Mouse (Mus musculus): ENCODE results near the gene Snx25. TPM values are rescaled to one million over a fixed set of nuclear protein-coding genes. Genes with fewer than 3 reads are reported as not detected.
"Not testable (repeated sequence)": the region's sequence is repeated elsewhere in the genome, so short reads cannot be mapped to it uniquely, and the experiment has no call there.

Snx25 gene
- polyA plus RNA-seq, 1 experiment from 2014 or later = 6.1 TPM

DNA sequence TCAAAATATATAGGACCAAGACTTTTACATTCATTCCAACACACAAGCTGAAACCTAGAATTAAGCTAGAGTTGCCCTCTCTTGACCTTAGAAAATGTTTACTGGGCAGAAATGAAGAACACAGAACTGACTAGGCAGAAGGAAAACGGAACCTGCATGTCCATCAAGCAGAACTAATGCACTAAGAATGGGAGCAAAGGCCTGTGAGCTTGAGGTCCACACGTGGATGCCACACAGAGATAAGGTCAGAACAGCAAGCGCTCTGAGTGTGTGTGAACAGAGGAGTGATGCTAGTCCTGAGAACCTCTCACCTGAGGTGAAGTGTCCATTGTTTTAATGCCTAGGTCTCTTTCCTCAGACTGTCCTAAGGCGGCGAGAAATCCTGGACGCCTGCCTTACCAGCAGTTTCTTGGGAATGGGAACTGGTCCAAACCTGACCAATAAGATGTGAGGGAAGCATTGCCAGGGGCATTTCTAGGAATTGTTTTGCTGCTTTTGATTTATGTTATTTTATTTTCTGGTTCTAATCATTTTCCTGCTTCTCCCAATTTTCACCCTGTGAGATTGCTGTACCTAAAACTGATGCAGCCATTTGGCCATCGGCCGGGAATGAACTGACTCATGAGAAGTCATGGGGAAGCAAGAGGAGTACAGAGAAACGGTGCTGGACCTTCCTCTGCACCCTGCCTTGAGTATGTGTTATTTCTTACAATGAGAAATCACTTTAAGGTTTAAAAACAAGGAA lies 11.4 kb downstream of the Snx25 start:
- no peak for ATAC-seq
- Histone ChIP-seq H3K36me3 (ENCODE audit: control insufficient read depth, insufficient read depth) (no peaks in the 10 kb centered on the region), H3K4me1 (replicated peaks; ENCODE audit: control insufficient read depth, insufficient read depth, low read length) (no peaks in the 10 kb centered on the region), H3K9me3 (ENCODE audit: control insufficient read depth, low read length) (no peaks in the 10 kb centered on the region), H3K9ac (replicated peaks; ENCODE audit: low read depth, low read length) (no peak overlapping the region), H3K27ac (ENCODE audit: low read length) (no peak overlapping the region), H3K4me2 (ENCODE audit: low read length) (no peak overlapping the region), H3K27me3 (replicated peaks; ENCODE audit: control insufficient read depth, insufficient read depth, low read length) (no peaks in the 10 kb centered on the region), H3K4me3 (replicated peaks; ENCODE audit: low read length) (no peak overlapping the region)
- WGBS = 77% methylated on average over 9 of the region's 9 CpGs

DNA sequence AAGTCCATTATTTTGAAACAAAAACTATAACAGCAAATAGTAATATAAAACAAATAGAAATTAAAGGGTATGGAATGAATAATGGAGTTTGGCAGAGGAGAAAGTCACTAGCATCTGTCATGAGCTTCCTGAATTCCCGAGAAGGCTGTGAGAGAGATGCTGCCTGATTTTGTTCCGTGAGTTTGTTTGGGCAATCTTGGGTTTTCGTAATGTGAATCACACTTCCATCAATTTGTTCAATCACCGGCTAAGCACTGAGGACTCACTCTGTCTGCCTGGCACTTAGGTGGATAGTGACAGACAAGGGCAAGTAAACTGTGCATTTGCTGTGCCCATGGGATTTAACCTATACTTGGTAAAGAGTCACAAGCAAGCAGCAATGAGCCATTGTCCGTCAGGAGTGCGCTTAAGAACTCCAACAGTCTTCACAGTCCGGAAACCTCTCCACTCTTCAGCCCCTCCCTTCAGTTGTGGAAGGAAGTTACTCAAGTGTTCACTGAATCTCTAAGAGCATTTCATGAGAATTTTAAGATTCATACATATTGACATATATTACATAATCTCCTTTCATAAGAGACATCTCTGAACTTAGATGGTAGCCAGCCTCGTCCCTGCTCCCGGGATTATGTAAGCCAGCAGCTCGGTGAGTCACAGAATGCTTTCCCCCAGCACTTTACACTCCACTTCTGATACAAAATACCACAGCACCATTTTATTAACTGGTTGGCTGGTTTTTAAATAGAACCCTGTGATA lies 13.9 kb downstream of the Snx25 start:
- Histone ChIP-seq H3K27me3 (replicated peaks; ENCODE audit: control insufficient read depth, insufficient read depth, low read length) (no peaks in the 10 kb centered on the region), H3K4me3 (replicated peaks; ENCODE audit: low read length) (no peak overlapping the region), H3K36me3 (ENCODE audit: control insufficient read depth, insufficient read depth) (no peaks in the 10 kb centered on the region), H3K4me1 (replicated peaks; ENCODE audit: control insufficient read depth, insufficient read depth, low read length) (no peaks in the 10 kb centered on the region), H3K27ac (ENCODE audit: low read length) (no peak overlapping the region), H3K9ac (replicated peaks; ENCODE audit: low read depth, low read length) (no peak overlapping the region), H3K9me3 (ENCODE audit: control insufficient read depth, low read length) (no peaks in the 10 kb centered on the region), H3K4me2 (ENCODE audit: low read length) (no peak overlapping the region)
- 85% methylated on average over 10 of the region's 10 CpGs for WGBS
- no peak for ATAC-seq

DNA sequence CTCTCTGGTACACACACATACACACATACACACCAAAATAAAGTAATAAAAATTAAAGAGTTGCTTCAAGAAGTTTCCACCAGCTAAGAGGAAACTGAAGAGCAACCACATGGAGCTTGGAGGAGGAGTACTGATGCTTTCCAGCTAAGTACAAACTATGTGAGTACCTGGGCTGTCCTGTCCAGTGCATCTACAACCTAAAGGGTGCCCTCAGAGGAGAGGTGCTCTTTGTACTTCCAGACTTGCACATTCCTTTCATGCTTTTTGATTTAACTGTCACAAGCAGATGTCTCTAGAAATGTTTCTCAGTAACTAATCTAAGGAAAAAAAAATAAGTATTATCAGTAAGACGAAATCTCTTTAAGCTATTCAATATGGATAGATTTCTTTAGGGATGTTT lies 14.6 kb downstream of the Snx25 start:
- Histone ChIP-seq H3K4me2 (ENCODE audit: low read length) (no peak overlapping the region), H3K27ac (ENCODE audit: low read length) (no peak overlapping the region), H3K27me3 (replicated peaks; ENCODE audit: control insufficient read depth, insufficient read depth, low read length) (no peaks in the 10 kb centered on the region), H3K4me3 (replicated peaks; ENCODE audit: low read length) (no peak overlapping the region), H3K36me3 (ENCODE audit: control insufficient read depth, insufficient read depth) (no peaks in the 10 kb centered on the region), H3K9ac (replicated peaks; ENCODE audit: low read depth, low read length) (no peak overlapping the region), H3K9me3 (ENCODE audit: control insufficient read depth, low read length) (no peaks in the 10 kb centered on the region), H3K4me1 (replicated peaks; ENCODE audit: control insufficient read depth, insufficient read depth, low read length) (no peaks in the 10 kb centered on the region)
- no peak for ATAC-seq
- WGBS = 86% methylated on average over 1 of the region's 1 CpGs

- not testable (repeated sequence) for H3K9ac ChIP-seq (replicated peaks; ENCODE audit: low read depth, low read length); H3K9me3 ChIP-seq (ENCODE audit: control insufficient read depth, low read length); H3K27ac ChIP-seq (ENCODE audit: low read length); H3K36me3 ChIP-seq (ENCODE audit: control insufficient read depth, insufficient read depth); H3K4me1 ChIP-seq (replicated peaks; ENCODE audit: control insufficient read depth, insufficient read depth, low read length); H3K27me3 ChIP-seq (replicated peaks; ENCODE audit: control insufficient read depth, insufficient read depth, low read length); ATAC-seq; H3K4me3 ChIP-seq (replicated peaks; ENCODE audit: low read length); H3K4me2 ChIP-seq (ENCODE audit: low read length)
- WGBS = 90% methylated on average over 2 of the region's 2 CpGs
Observed at GRCm38 (mm10) chr8:46135546-46135945, 16.4 kb downstream of the Snx25 start.

DNA sequence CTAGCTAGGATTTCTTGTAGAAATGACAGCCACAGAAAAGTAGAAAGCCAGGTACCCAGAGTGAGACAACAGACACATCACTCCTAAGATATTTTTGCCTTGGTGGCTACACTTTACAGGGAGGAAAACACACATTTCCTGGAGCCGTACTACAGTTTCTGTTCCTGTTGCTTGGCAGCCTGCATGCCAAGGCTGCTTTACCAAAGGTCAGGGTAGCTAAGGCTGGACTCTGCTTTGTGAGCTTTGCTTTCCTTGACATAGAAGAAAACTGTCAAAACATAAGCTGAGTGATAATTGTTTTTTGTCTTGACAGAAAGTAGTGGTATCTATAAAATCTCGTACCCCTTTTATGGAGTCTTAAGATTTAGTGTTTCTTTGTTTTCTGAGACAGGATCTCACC lies 21.5 kb downstream of the Snx25 start:
- no peaks in the 10 kb centered on the region for H3K27me3 ChIP-seq (replicated peaks; ENCODE audit: control insufficient read depth, insufficient read depth, low read length)
- no peak overlapping the region for H3K27ac ChIP-seq (ENCODE audit: low read length)
- 85% methylated on average over 2 of the region's 2 CpGs for WGBS
- H3K36me3 ChIP-seq (ENCODE audit: control insufficient read depth, insufficient read depth) = no peaks in the 10 kb centered on the region
- H3K9me3 ChIP-seq (ENCODE audit: control insufficient read depth, low read length) = no peaks in the 10 kb centered on the region
- H3K9ac ChIP-seq (replicated peaks; ENCODE audit: low read depth, low read length) = no peak overlapping the region
- H3K4me3 ChIP-seq (replicated peaks; ENCODE audit: low read length) = no peak overlapping the region
- no peak for ATAC-seq
- H3K4me2 ChIP-seq (ENCODE audit: low read length) = no peak overlapping the region
- H3K4me1 ChIP-seq (replicated peaks; ENCODE audit: control insufficient read depth, insufficient read depth, low read length) = no peaks in the 10 kb centered on the region

DNA sequence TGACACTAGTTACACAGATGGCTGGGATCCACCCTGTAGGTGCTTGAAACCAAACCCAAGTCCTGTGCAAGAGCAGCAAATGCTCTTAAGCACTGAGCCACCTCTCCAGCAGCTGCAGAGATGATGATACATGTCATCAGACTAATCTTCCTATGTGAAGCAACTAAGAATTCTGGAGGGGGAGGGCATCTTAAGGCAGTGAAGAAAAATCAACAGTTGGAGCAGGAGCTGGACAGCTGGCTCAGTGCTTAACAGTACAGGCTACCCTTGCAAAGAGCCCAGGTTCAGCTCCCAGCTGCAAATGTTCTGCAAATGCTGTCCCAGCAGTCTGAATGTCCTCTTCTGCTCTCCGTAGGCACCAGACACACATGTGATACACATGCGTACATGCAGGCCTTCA lies 29.5 kb downstream of the Snx25 start:
- H3K4me3 ChIP-seq (replicated peaks; ENCODE audit: low read length) = no peak overlapping the region
- H3K27ac ChIP-seq (ENCODE audit: low read length) = no peak overlapping the region
- WGBS = 99% methylated on average over 2 of the region's 2 CpGs
- H3K4me2 ChIP-seq (ENCODE audit: low read length) = no peak overlapping the region
- H3K36me3 ChIP-seq (ENCODE audit: control insufficient read depth, insufficient read depth) = no peaks in the 10 kb centered on the region
- no peaks in the 10 kb centered on the region for H3K4me1 ChIP-seq (replicated peaks; ENCODE audit: control insufficient read depth, insufficient read depth, low read length)
- no peak for ATAC-seq
- H3K9me3 ChIP-seq (ENCODE audit: control insufficient read depth, low read length) = no peaks in the 10 kb centered on the region
- H3K9ac ChIP-seq (replicated peaks; ENCODE audit: low read depth, low read length) = no peak overlapping the region
- H3K27me3 ChIP-seq (replicated peaks; ENCODE audit: control insufficient read depth, insufficient read depth, low read length) = no peaks in the 10 kb centered on the region

GRCm38 (mm10) chr8:46119176-46119575 lies 32.8 kb downstream of the Snx25 start:
- Histone ChIP-seq H3K4me2 (ENCODE audit: low read length) (no peak overlapping the region), H3K9me3 (ENCODE audit: control insufficient read depth, low read length) (no peaks in the 10 kb centered on the region), H3K27me3 (replicated peaks; ENCODE audit: control insufficient read depth, insufficient read depth, low read length) (no peaks in the 10 kb centered on the region), H3K9ac (replicated peaks; ENCODE audit: low read depth, low read length) (no peak overlapping the region), H3K36me3 (ENCODE audit: control insufficient read depth, insufficient read depth) (no peaks in the 10 kb centered on the region), H3K27ac (ENCODE audit: low read length) (no peak overlapping the region), H3K4me1 (replicated peaks; ENCODE audit: control insufficient read depth, insufficient read depth, low read length) (no peaks in the 10 kb centered on the region), H3K4me3 (replicated peaks; ENCODE audit: low read length) (no peak overlapping the region)
- ATAC-seq = no peak
- 94% methylated on average over 3 of the region's 3 CpGs for WGBS

DNA sequence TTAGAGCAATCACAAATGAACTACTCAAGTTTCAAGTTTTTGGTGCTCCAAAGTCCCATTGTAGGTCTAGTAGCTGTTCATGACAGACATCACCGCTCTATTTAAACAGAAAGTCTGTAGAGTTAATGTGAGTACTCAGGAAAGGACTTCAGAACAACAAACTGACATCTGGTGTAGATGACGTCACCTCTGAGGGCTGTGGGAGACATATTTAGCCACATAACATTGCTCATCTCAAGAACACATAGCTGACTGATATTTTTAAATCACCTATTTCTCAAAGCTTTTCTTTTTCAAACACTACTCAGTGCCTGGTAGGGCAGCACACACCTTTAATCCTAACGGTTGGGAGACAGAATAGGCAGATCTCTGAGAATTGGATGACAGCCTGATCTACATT lies 34.8 kb downstream of the Snx25 start:
- H3K9ac ChIP-seq (replicated peaks; ENCODE audit: low read depth, low read length) = no peak overlapping the region
- WGBS = 87% methylated on average over 3 of the region's 3 CpGs
- no peak overlapping the region for H3K4me3 ChIP-seq (replicated peaks; ENCODE audit: low read length)
- no peak overlapping the region for H3K27ac ChIP-seq (ENCODE audit: low read length)
- H3K27me3 ChIP-seq (replicated peaks; ENCODE audit: control insufficient read depth, insufficient read depth, low read length) = no peaks in the 10 kb centered on the region
- ATAC-seq = no peak
- H3K36me3 ChIP-seq (ENCODE audit: control insufficient read depth, insufficient read depth) = no peaks in the 10 kb centered on the region
- no peaks in the 10 kb centered on the region for H3K4me1 ChIP-seq (replicated peaks; ENCODE audit: control insufficient read depth, insufficient read depth, low read length)
- H3K9me3 ChIP-seq (ENCODE audit: control insufficient read depth, low read length) = no peaks in the 10 kb centered on the region
- H3K4me2 ChIP-seq (ENCODE audit: low read length) = no peak overlapping the region

GRCm38 (mm10) chr8:46113421-46114170 lies 38.4 kb downstream of the Snx25 start:
- not testable (repeated sequence) for H3K36me3 ChIP-seq (ENCODE audit: control insufficient read depth, insufficient read depth); H3K4me3 ChIP-seq (replicated peaks; ENCODE audit: low read length); H3K4me2 ChIP-seq (ENCODE audit: low read length); H3K4me1 ChIP-seq (replicated peaks; ENCODE audit: control insufficient read depth, insufficient read depth, low read length); H3K9ac ChIP-seq (replicated peaks; ENCODE audit: low read depth, low read length); H3K27me3 ChIP-seq (replicated peaks; ENCODE audit: control insufficient read depth, insufficient read depth, low read length); ATAC-seq; H3K9me3 ChIP-seq (ENCODE audit: control insufficient read depth, low read length); H3K27ac ChIP-seq (ENCODE audit: low read length)
